Mouse (Mus musculus) cerebellum, adult 9-11 months (tissue): Measurements from ENCODE around the gene Scgb2b2.

Experiments
- DNase-seq: peaks from one replicate; pipeline ENCODE4 v3.0.0; 2022

The Scgb2b2 gene

DNA sequence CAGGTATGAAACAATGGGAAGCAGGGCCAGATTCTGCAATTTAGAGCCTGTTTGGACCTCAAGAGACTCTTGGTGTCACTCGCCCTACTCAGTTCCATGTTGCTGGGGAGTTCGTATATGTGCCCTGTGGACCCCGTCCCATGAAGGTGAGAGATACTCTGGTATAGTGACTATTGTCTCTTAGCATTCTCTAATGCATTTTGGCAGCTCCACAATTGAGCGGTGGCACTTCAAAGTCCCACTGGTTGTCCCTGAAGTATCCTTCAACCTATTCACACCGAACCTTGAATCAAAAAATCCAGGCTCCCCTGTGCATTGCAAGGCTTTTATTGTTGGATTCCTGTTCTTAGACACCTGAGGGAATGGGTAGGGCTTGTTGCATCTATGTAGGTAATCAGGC is at the start of gene Scgb2b2:
Scgb2b2 (plus strand) TSS at position 301 of the 400 bp plus-strand sequence.
- DNase-seq: no peak

DNA sequence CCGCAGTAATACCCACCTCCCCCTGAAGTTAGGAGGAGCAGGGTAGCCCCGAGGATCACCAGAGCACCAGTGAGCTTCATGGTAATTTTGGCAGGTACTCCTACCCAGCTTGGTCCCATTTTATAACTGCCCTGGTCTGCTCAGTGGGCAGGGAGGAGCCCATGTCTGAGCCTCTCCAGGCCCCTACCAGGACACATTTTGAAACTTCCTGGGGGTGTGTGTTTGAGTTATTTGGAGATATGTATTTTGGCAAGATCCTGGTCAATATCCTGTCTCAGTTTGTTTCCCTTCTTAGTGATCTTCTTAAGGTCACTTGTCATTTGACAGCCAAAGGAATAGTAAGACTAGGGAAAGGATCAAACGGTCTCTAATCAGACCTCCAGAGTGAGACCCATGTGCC is 1.4 kb downstream of the Scgb2b2 start, which contains the start of gene Scgb1b2:
Scgb1b2 (minus strand) TSS at position 101 of the 400 bp plus-strand sequence.
- no peak for DNase-seq
